Mouse (Mus musculus) MEL (cell line): Measurements from ENCODE around the gene Epdr1.
"Not testable (repeated sequence)": the region's sequence is repeated elsewhere in the genome, so short reads cannot be mapped to it uniquely, and the experiment has no call there.

Source experiments
- CHD1 ChIP-seq: IDR thresholded peaks from 2 replicates; pipeline ENCODE4 v1.6.1; 2012; ENCODE audit warnings: low read depth, mild to moderate bottlenecking, inconsistent platforms, low read length, improper control_type of control experiment
- CTCF ChIP-seq, 3 experiments: IDR thresholded peaks in 2 of 3; conservative IDR thresholded peaks in 1 of 3; 2 replicates each; pipeline ENCODE4 v1.5.1; 2011 to 2012; ENCODE audit warnings: low read length in 3 of 3, low read depth in 2 of 3, mild to moderate bottlenecking in 2 of 3, improper control_type of control experiment in 1 of 3, inconsistent platforms in 1 of 3, mixed read lengths in 1 of 3, moderate library complexity in 1 of 3; ENCODE audit not compliant: control insufficient read depth in 1 of 3, insufficient read depth in 1 of 3, poor library complexity in 1 of 3, severe bottlenecking in 1 of 3
- GATA1 ChIP-seq: IDR thresholded peaks from 2 replicates; pipeline ENCODE4 v1.6.1; 2011; ENCODE audit warnings: low read depth, low read length, improper control_type of control experiment
- MAX ChIP-seq: IDR thresholded peaks from 2 replicates; pipeline ENCODE4 v1.6.1; 2011; ENCODE audit warnings: low read length, improper control_type of control experiment
- MYC ChIP-seq: IDR thresholded peaks from 2 replicates; pipeline ENCODE4 v1.6.1; 2011; ENCODE audit warnings: low read depth, mild to moderate bottlenecking, low read length, improper control_type of control experiment, moderate library complexity
- USF1 ChIP-seq: IDR thresholded peaks from 2 replicates; pipeline ENCODE4 v1.6.1; 2014; ENCODE audit warnings: low read depth, mild to moderate bottlenecking, inconsistent platforms, low read length, improper control_type of control experiment, moderate library complexity
- ZNF384 ChIP-seq: IDR thresholded peaks from 2 replicates; pipeline ENCODE4 v1.6.1; 2012; ENCODE audit warnings: low read depth, mild to moderate bottlenecking, inconsistent platforms, low read length, improper control_type of control experiment

GRCm38 (mm10) chr13:19574723-19575122 lies 45.0 kb downstream of the Epdr1 start:
- not testable (repeated sequence) for TF ChIP-seq MYC; CHD1; CTCF (IDR thresholded peaks at IDR 0.05 in 2 of 3, conservative IDR thresholded peaks at IDR 0.05 in 1 of 3; ENCODE audit: control insufficient read depth in 1 of 3, insufficient read depth in 1 of 3, low read depth in 2 of 3, low read length in 3 of 3, poor library complexity in 1 of 3, severe bottlenecking in 1 of 3); USF1; MAX; GATA1; ZNF384
